Mouse (Mus musculus): ENCODE results near the gene Srp54c.
"Not testable (repeated sequence)": the region's sequence is repeated elsewhere in the genome, so short reads cannot be mapped to it uniquely, and the experiment has no call there.

GRCm38 (mm10) chr12:55212944-55213343, 17.0 kb upstream of the Srp54c start:
- TF ChIP-seq POLR2A (IDR thresholded peaks at IDR 0.05; ENCODE audit: insufficient read depth, low read depth, low read length); CTCF (IDR thresholded peaks at IDR 0.05): not testable (repeated sequence)

Measured in heart, adult 2 months (tissue).